In genomic region chr2:76966013-76966412, GRCm38 (mm10) we compare ENCODE assay signal across 23 mouse cellular contexts.
"Had no signal": no experiment of that assay in that cellular context is flagged by ENCODE, and none has a peak within 500 bp of the region (broad histone marks: within the 10 kb centered on the region; RNA-seq: fewer than 3 reads in every experiment).

No protein-coding gene starts in this region.

- DNase-seq: gastrocnemius, postnatal 10 days; gastrocnemius, postnatal 25 days; heart, postnatal 10 days; kidney, adult 11 months; kidney, adult 2 months; kidney, adult 9 months; kidney, postnatal 14 days; kidney, postnatal 36 days; layer of hippocampus, adult 9-11 months; layer of hippocampus, postnatal 36 days; left cerebral cortex, postnatal 4 days; liver, embryonic 13.5 days had no signal

- H3K36me3 ChIP-seq: hindbrain, embryonic 13.5 days; hindbrain, embryonic 15.5 days; kidney, embryonic 15.5 days; limb, embryonic 13.5 days; limb, embryonic 15.5 days; liver, embryonic 13.5 days had no signal

- H3K4me1 ChIP-seq: hindbrain, embryonic 13.5 days; hindbrain, embryonic 15.5 days; kidney, embryonic 15.5 days; limb, embryonic 13.5 days; limb, embryonic 15.5 days; liver, embryonic 13.5 days had no signal

- H3K4me2 ChIP-seq: heart, embryonic 12.5 days; hindbrain, embryonic 13.5 days; hindbrain, embryonic 15.5 days; kidney, embryonic 15.5 days; limb, embryonic 13.5 days; limb, embryonic 15.5 days; liver, embryonic 11.5 days; liver, embryonic 13.5 days had no signal

- H3K27ac ChIP-seq: heart, embryonic 10.5 days; hindbrain, embryonic 13.5 days; hindbrain, embryonic 15.5 days; hindbrain, postnatal 0 days; kidney, embryonic 15.5 days; kidney, postnatal 0 days; limb, embryonic 13.5 days; limb, embryonic 15.5 days; liver, embryonic 13.5 days had no signal

- H3K9ac ChIP-seq: heart, embryonic 12.5 days; hindbrain, embryonic 13.5 days; hindbrain, embryonic 15.5 days; kidney, embryonic 15.5 days; limb, embryonic 13.5 days; limb, embryonic 15.5 days; liver, embryonic 13.5 days had no signal

- H3K9me3 ChIP-seq: heart, embryonic 10.5 days; heart, embryonic 12.5 days; hindbrain, embryonic 13.5 days; hindbrain, embryonic 15.5 days; kidney, embryonic 15.5 days; limb, embryonic 13.5 days; limb, embryonic 15.5 days; liver, embryonic 13.5 days had no signal

- H3K4me3 ChIP-seq: heart, embryonic 10.5 days; heart, embryonic 12.5 days; hindbrain, embryonic 13.5 days; hindbrain, embryonic 15.5 days; kidney, embryonic 15.5 days; limb, embryonic 13.5 days; limb, embryonic 15.5 days; liver, embryonic 13.5 days had no signal

- H3K27me3 ChIP-seq: heart, embryonic 12.5 days; hindbrain, embryonic 13.5 days; limb, embryonic 15.5 days; liver, embryonic 13.5 days had no signal

- ATAC-seq: hindbrain, postnatal 0 days; intestine, embryonic 16.5 days had no signal
